Mouse (Mus musculus): ENCODE measurements at regions not wholly inside any gene's neighbourhood (a gene's known extent, or its start where the extent isn't known, plus 50 kb on each side); places are given as distances from the start of the nearest gene placed in this dataset.

DNA sequence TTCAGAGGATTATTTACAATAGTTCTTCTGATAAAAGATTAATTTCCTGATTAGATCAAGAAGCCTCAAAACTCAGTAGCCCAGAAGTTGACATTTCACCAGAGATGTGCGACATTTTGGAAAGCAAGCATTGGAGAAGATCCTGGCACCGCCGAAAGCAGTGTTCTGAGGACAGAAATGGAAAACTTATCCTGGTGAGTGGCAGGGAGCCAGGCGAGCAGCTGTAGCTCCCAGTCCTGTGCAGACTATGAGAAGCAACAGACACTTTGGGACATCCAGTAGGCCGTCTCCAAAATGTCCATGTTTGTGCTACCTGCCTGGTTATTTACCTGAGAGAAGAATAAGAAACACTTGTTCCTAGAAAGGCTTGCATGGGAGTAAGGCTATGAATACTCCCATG, 202.1 kb upstream of the Elac2 start:
- no peaks in the 10 kb centered on the region for H3K27me3 ChIP-seq (replicated peaks; ENCODE audit: control insufficient read depth, insufficient read depth, low read length)
- DNase-seq (ENCODE audit: low spot score) (no peak), ATAC-seq (replicated peaks; ENCODE audit: low FRiP score) (no peak)
- no peaks in the 10 kb centered on the region for H3K4me1 ChIP-seq (replicated peaks; ENCODE audit: control insufficient read depth, insufficient read depth, low read length)
- WGBS, result 81% methylated on average over 5 of the region's 5 CpGs
- no peak overlapping the region for H3K4me2 ChIP-seq
- no peak overlapping the region for H3K27ac ChIP-seq (ENCODE audit: low read depth, low read length)
- H3K4me3 ChIP-seq (ENCODE audit: low read depth, low read length), result no peak overlapping the region
- H3K9me3 ChIP-seq (ENCODE audit: control insufficient read depth, low read length), result no peaks in the 10 kb centered on the region
- no peaks in the 10 kb centered on the region for H3K36me3 ChIP-seq (ENCODE audit: control insufficient read depth, insufficient read depth, low read length)
- H3K9ac ChIP-seq (ENCODE audit: low read depth, low read length), result no peak overlapping the region

DNA sequence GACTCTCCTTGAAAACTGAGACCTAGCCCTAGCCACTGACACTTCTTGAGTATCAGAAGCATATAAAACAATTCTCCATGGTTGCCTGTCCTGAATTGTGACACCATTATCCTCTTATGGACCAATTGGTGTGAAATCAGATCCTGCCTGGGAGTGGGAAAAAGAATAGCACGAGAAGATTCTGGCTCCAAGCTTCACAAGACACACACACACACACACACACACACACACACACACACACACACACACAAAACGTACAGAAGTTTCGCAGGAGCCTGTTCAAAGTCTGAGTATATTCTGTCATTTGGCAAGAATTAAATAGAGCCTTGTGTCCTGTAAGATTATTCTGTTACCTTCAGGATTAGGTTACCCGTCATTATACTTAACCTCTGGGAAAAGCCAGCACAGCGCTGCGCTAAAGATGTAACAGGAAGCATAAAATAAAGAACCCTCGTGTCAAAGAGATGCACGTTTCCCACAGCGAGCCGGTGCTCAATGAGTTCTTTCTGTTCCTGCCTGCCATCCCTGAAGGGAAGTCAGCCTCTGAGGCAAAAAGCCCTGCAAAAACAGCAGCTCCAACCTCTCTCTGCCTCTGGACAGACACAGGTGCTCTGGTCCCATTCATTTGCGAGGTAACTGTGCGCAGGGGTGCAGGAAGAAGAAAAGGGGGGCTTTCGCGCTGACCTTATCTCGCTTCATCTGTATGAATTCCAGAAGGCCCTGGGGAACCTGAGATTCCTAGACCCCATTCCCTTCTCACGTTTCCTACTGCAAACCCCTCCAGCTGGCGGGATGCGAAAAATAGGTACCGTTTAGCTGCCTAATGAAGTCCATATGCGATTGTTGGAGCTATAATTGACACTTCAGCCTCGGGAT, 178.4 kb upstream of the Elac2 start:
- DNase-seq (ENCODE audit: low spot score), result no peak
- Histone ChIP-seq H3K27me3 (replicated peaks; ENCODE audit: control insufficient read depth, insufficient read depth, low read length) (no peaks in the 10 kb centered on the region), H3K4me3 (ENCODE audit: low read depth, low read length) (no peak overlapping the region), H3K36me3 (ENCODE audit: control insufficient read depth, insufficient read depth, low read length) (no peaks in the 10 kb centered on the region), H3K9me3 (ENCODE audit: control insufficient read depth, low read length) (no peaks in the 10 kb centered on the region), H3K27ac (ENCODE audit: low read depth, low read length) (no peak overlapping the region; the same call in 1 of the 2 replicates), H3K4me1 (replicated peaks; ENCODE audit: control insufficient read depth, insufficient read depth, low read length) (peaks cover 10% of the 10 kb centered on the region; the same call in 1 of the 2 replicates), H3K4me2 (no peak overlapping the region), H3K9ac (ENCODE audit: low read depth, low read length) (no peak overlapping the region)
- ATAC-seq (replicated peaks; ENCODE audit: low FRiP score), result no peak
- 52% methylated on average over 21 of the region's 21 CpGs for WGBS

GRCm38 (mm10) chr11:64801351-64801750, 177.5 kb upstream of the Elac2 start:
- no peaks in the 10 kb centered on the region for H3K27me3 ChIP-seq (replicated peaks; ENCODE audit: control insufficient read depth, insufficient read depth, low read length)
- H3K9ac ChIP-seq (ENCODE audit: low read depth, low read length), result no peak overlapping the region
- peak overlapping the region; percentile 39 for H3K4me2 ChIP-seq
- 23% methylated on average over 10 of the region's 10 CpGs for WGBS
- peak; percentile 64 for DNase-seq (ENCODE audit: low spot score)
- H3K4me1 ChIP-seq (replicated peaks; ENCODE audit: control insufficient read depth, insufficient read depth, low read length), result peaks cover 10% of the 10 kb centered on the region; the same call in 1 of the 2 replicates
- peak overlapping the region; percentile 47; the same call in 1 of the 2 replicates for H3K27ac ChIP-seq (ENCODE audit: low read depth, low read length)
- H3K4me3 ChIP-seq (ENCODE audit: low read depth, low read length), result no peak overlapping the region
- H3K9me3 ChIP-seq (ENCODE audit: control insufficient read depth, low read length), result no peaks in the 10 kb centered on the region
- H3K36me3 ChIP-seq (ENCODE audit: control insufficient read depth, insufficient read depth, low read length), result no peaks in the 10 kb centered on the region
- peak; percentile 100 for ATAC-seq (replicated peaks; ENCODE audit: low FRiP score)

DNA sequence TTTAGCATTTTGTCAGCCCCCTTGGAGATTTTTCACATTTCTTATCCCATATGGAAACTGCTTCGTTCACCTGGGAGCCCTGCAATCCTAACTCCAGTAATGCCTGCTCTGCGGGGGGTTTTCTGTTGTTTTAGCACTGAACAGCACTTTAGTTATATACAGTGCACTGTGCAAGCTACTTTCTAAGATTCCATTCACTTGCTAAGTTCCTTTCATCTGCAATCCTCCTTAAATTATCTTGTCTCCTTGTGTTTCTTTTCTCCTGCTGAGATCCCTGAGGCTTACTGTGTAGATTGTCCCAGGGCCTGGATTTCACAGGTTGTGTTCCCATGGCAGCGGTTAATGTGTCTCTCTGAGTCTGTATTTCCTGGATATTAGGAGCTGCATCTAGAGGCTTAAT, 173.3 kb upstream of the Elac2 start:
- Histone ChIP-seq H3K4me3 (ENCODE audit: low read depth, low read length) (no peak overlapping the region), H3K4me2 (no peak overlapping the region), H3K36me3 (ENCODE audit: control insufficient read depth, insufficient read depth, low read length) (no peaks in the 10 kb centered on the region), H3K27me3 (replicated peaks; ENCODE audit: control insufficient read depth, insufficient read depth, low read length) (no peaks in the 10 kb centered on the region), H3K9me3 (ENCODE audit: control insufficient read depth, low read length) (no peaks in the 10 kb centered on the region), H3K9ac (ENCODE audit: low read depth, low read length) (no peak overlapping the region), H3K4me1 (replicated peaks; ENCODE audit: control insufficient read depth, insufficient read depth, low read length) (peaks cover 10% of the 10 kb centered on the region; the same call in 1 of the 2 replicates), H3K27ac (ENCODE audit: low read depth, low read length) (no peak overlapping the region)
- no peak for DNase-seq (ENCODE audit: low spot score)
- 84% methylated on average over 3 of the region's 3 CpGs for WGBS
- no peak for ATAC-seq (replicated peaks; ENCODE audit: low FRiP score)

DNA sequence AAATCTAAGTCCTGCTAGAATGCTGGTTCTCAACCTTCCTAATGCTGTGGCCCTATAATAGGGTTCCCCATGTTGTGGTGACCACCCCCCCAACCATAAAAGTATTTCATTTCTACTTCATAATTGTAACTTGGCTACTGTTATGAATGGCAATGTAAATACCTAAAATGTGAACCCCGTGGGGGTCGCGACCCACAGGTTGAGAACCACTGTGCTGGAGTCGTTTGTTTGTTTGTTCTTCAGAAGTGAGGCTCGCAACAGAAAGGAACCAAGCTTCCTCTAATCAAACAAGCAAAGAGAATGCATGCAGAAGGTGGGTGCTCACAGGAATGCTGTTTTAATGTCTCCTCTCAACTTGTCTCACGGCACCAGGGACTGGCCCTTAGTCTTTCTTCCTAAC, 166.4 kb upstream of the Elac2 start:
- no peaks in the 10 kb centered on the region for H3K36me3 ChIP-seq (ENCODE audit: control insufficient read depth, insufficient read depth, low read length)
- no peak overlapping the region for H3K4me2 ChIP-seq
- H3K9me3 ChIP-seq (ENCODE audit: control insufficient read depth, low read length), result no peaks in the 10 kb centered on the region
- H3K27me3 ChIP-seq (replicated peaks; ENCODE audit: control insufficient read depth, insufficient read depth, low read length), result no peaks in the 10 kb centered on the region
- no peaks in the 10 kb centered on the region for H3K4me1 ChIP-seq (replicated peaks; ENCODE audit: control insufficient read depth, insufficient read depth, low read length)
- ATAC-seq (replicated peaks; ENCODE audit: low FRiP score), result no peak
- DNase-seq (ENCODE audit: low spot score), result no peak
- 74% methylated on average over 6 of the region's 6 CpGs for WGBS
- H3K4me3 ChIP-seq (ENCODE audit: low read depth, low read length), result no peak overlapping the region
- H3K9ac ChIP-seq (ENCODE audit: low read depth, low read length), result no peak overlapping the region
- H3K27ac ChIP-seq (ENCODE audit: low read depth, low read length), result no peak overlapping the region

DNA sequence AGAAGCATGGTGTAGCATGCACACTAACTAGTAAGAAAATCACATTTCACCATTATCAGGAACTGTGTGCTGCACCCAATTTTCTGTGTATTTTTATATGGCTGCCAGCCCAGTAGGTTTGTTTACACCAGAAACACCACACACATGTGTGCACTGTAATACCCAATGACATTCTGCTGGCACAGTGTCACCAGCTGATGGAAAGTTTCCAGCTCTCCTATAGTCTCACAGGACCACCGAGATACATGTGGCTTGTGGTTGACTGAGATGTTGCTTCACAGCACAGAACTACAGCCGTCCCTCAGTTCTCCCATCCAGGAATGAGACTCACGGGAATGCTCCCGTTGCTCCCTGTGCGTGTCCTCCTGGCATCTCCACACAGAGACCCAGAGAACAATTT, 149.4 kb upstream of the Elac2 start:
- WGBS, result 78% methylated on average over 5 of the region's 5 CpGs
- H3K4me2 ChIP-seq, result no peak overlapping the region
- ATAC-seq (replicated peaks; ENCODE audit: low FRiP score), result no peak
- H3K9me3 ChIP-seq (ENCODE audit: control insufficient read depth, low read length), result no peaks in the 10 kb centered on the region
- DNase-seq (ENCODE audit: low spot score), result no peak
- no peak overlapping the region for H3K9ac ChIP-seq (ENCODE audit: low read depth, low read length)
- no peaks in the 10 kb centered on the region for H3K4me1 ChIP-seq (replicated peaks; ENCODE audit: control insufficient read depth, insufficient read depth, low read length)
- no peaks in the 10 kb centered on the region for H3K36me3 ChIP-seq (ENCODE audit: control insufficient read depth, insufficient read depth, low read length)
- no peaks in the 10 kb centered on the region for H3K27me3 ChIP-seq (replicated peaks; ENCODE audit: control insufficient read depth, insufficient read depth, low read length)
- H3K27ac ChIP-seq (ENCODE audit: low read depth, low read length), result no peak overlapping the region
- no peak overlapping the region for H3K4me3 ChIP-seq (ENCODE audit: low read depth, low read length)

- WGBS, result 38% methylated on average over 5 of the region's 5 CpGs
- Histone ChIP-seq H3K9ac (ENCODE audit: low read depth, low read length) (no peak overlapping the region), H3K9me3 (ENCODE audit: control insufficient read depth, low read length) (no peaks in the 10 kb centered on the region), H3K27ac (ENCODE audit: low read depth, low read length) (no peak overlapping the region), H3K4me1 (replicated peaks; ENCODE audit: control insufficient read depth, insufficient read depth, low read length) (no peaks in the 10 kb centered on the region), H3K4me3 (ENCODE audit: low read depth, low read length) (no peak overlapping the region), H3K4me2 (no peak overlapping the region), H3K27me3 (replicated peaks; ENCODE audit: control insufficient read depth, insufficient read depth, low read length) (no peaks in the 10 kb centered on the region), H3K36me3 (ENCODE audit: control insufficient read depth, insufficient read depth, low read length) (no peaks in the 10 kb centered on the region)
- ATAC-seq (replicated peaks; ENCODE audit: low FRiP score), result no peak
- no peak for DNase-seq (ENCODE audit: low spot score)
Measured at GRCm38 (mm10) chr11:64832453-64832852, 146.4 kb upstream of the Elac2 start.

- WGBS, result 63% methylated on average over 3 of the region's 3 CpGs
- Histone ChIP-seq H3K27me3 (replicated peaks; ENCODE audit: control insufficient read depth, insufficient read depth, low read length) (no peaks in the 10 kb centered on the region), H3K36me3 (ENCODE audit: control insufficient read depth, insufficient read depth, low read length) (no peaks in the 10 kb centered on the region), H3K4me1 (replicated peaks; ENCODE audit: control insufficient read depth, insufficient read depth, low read length) (no peaks in the 10 kb centered on the region), H3K9ac (ENCODE audit: low read depth, low read length) (no peak overlapping the region), H3K27ac (ENCODE audit: low read depth, low read length) (no peak overlapping the region), H3K9me3 (ENCODE audit: control insufficient read depth, low read length) (no peaks in the 10 kb centered on the region), H3K4me3 (ENCODE audit: low read depth, low read length) (no peak overlapping the region), H3K4me2 (no peak overlapping the region)
- ATAC-seq (replicated peaks; ENCODE audit: low FRiP score) (no peak), DNase-seq (ENCODE audit: low spot score) (no peak)
Measured at GRCm38 (mm10) chr11:64833786-64834185, 145.1 kb upstream of the Elac2 start.

- no peak overlapping the region for H3K9ac ChIP-seq (ENCODE audit: low read depth, low read length)
- H3K4me3 ChIP-seq (ENCODE audit: low read depth, low read length), result no peak overlapping the region
- H3K4me2 ChIP-seq, result no peak overlapping the region
- no peak for DNase-seq (ENCODE audit: low spot score)
- no peaks in the 10 kb centered on the region for H3K36me3 ChIP-seq (ENCODE audit: control insufficient read depth, insufficient read depth, low read length)
- H3K27ac ChIP-seq (ENCODE audit: low read depth, low read length), result no peak overlapping the region
- no peaks in the 10 kb centered on the region for H3K27me3 ChIP-seq (replicated peaks; ENCODE audit: control insufficient read depth, insufficient read depth, low read length)
- WGBS, result 69% methylated on average over 8 of the region's 8 CpGs
- peaks cover 7% of the 10 kb centered on the region; the same call in 1 of the 2 replicates for H3K4me1 ChIP-seq (replicated peaks; ENCODE audit: control insufficient read depth, insufficient read depth, low read length)
- no peak; the same call in 1 of the 2 replicates for ATAC-seq (replicated peaks; ENCODE audit: low FRiP score)
- no peaks in the 10 kb centered on the region for H3K9me3 ChIP-seq (ENCODE audit: control insufficient read depth, low read length)
Measured at GRCm38 (mm10) chr11:64836771-64837170, 142.1 kb upstream of the Elac2 start.
